Mouse (Mus musculus) olfactory bulb, adult 2 months (tissue): Measurements from ENCODE around the gene Amigo1. TPM values are rescaled to one million over a fixed set of nuclear protein-coding genes. Genes with fewer than 3 reads are reported as not detected.

Experiments
- H3K27ac ChIP-seq: fragments of 200-500 bp; 2 replicates; pipeline ENCODE4 v1.5.1; 2012; ENCODE audit warnings: low read depth, low read length; ENCODE audit not compliant: insufficient read depth
- H3K4me1 ChIP-seq: fragments of 200-500 bp; 2 replicates; pipeline ENCODE4 v1.6.1; 2012; ENCODE audit warnings: low read length; ENCODE audit not compliant: control insufficient read depth, insufficient read depth
- H3K4me3 ChIP-seq: fragments of 200-500 bp; 2 replicates; pipeline ENCODE4 v1.5.1; 2012; ENCODE audit warnings: mild to moderate bottlenecking, low read depth, low read length, moderate library complexity; ENCODE audit not compliant: insufficient read depth
- CTCF ChIP-seq: fragments of 200-500 bp; IDR thresholded peaks from 2 replicates; pipeline ENCODE4 v1.5.1; 2012; ENCODE audit warnings: low read depth, mild to moderate bottlenecking, low read length, moderate library complexity; ENCODE audit not compliant: insufficient read depth
- POLR2A ChIP-seq: fragments of 200-500 bp; IDR thresholded peaks from 2 replicates; pipeline ENCODE4 v1.6.1; 2012; ENCODE audit warnings: mild to moderate bottlenecking, low read depth, low read length, moderate library complexity; ENCODE audit not compliant: insufficient read depth
- WGBS: fragments of 180-500 bp; shearing (Covaris S2); methylation state at CpG from one replicate; pipeline ENCODE4 v1.1.7; 2018; 5-methylcytosine and 5-hydroxymethylcytosine counted together
- polyA plus RNA-seq: library from polyadenylated mRNA; stranded (reverse); fragments of >200 nt; gene quantifications from 2 replicates; pipeline ENCODE4 v1.2.4, GENCODE M21; 2012; ENCODE audit warnings: low replicate concordance; ENCODE audit not compliant: missing spikeins, insufficient read depth, insufficient read length

Gene Amigo1
- polyA plus RNA-seq, 1 experiment: 177 TPM

- H3K4me3 ChIP-seq: no peak overlapping the region
- peaks cover 16% of the 10 kb centered on the region for H3K4me1 ChIP-seq
- TF ChIP-seq POLR2A: no peak
- TF ChIP-seq CTCF: no peak
- WGBS: 79% methylated on average over 7 of the region's 7 CpGs
- no peak overlapping the region for H3K27ac ChIP-seq
These were observed 7.1 kb upstream of the Amigo1 start for GRCm38 (mm10) chr3:108178756-108179715.

DNA sequence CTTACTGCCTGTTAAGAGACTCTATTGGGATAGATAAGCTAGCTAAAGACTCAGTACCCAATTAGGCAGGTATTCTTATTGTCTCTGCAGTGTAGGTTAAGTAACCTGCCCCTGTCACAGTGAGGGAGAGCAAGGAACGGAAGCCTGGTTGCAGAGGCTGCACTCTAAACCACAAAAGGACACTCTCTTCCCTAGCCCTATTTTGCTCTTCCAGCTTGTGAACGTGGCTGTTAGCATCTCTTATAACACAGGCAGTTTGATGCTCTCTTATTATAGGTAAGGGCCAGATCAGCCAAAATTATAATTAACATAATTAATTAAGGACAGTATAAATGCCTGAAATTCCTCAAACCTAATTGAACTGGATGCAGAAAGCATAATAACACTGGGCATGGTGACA is 5.6 kb upstream of the Amigo1 start:
- TF ChIP-seq POLR2A: no peak
- TF ChIP-seq CTCF: no peak
- H3K4me1 ChIP-seq: peaks cover 9% of the 10 kb centered on the region
- 63% methylated on average over 2 of the region's 2 CpGs for WGBS
- no peak overlapping the region for H3K4me3 ChIP-seq
- no peak overlapping the region for H3K27ac ChIP-seq

DNA sequence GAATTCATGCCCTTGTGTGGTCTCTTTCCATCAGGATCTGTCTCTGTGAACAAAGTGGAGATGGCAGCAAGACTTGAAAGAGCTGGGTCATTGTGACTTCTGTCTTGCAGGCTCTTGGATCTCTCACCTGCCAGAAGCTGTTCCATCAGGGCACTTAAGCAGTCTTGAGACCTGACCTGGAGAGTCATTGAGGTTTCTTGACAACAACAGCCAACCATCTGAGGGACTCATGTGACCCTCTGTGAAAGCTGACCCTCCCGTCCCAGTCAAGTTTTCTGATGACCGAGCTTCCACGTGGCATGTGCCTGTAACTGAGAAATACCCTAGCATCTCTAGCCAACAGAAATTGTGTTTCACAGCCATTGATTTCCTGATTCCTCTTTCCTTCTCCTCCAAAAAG is 1.4 kb upstream of the Amigo1 start:
- 85% methylated on average over 3 of the region's 3 CpGs for WGBS
- H3K27ac ChIP-seq: no peak overlapping the region
- no peak overlapping the region for H3K4me3 ChIP-seq
- TF ChIP-seq POLR2A: no peak
- no peak for TF ChIP-seq CTCF
- H3K4me1 ChIP-seq: peaks cover 25% of the 10 kb centered on the region

DNA sequence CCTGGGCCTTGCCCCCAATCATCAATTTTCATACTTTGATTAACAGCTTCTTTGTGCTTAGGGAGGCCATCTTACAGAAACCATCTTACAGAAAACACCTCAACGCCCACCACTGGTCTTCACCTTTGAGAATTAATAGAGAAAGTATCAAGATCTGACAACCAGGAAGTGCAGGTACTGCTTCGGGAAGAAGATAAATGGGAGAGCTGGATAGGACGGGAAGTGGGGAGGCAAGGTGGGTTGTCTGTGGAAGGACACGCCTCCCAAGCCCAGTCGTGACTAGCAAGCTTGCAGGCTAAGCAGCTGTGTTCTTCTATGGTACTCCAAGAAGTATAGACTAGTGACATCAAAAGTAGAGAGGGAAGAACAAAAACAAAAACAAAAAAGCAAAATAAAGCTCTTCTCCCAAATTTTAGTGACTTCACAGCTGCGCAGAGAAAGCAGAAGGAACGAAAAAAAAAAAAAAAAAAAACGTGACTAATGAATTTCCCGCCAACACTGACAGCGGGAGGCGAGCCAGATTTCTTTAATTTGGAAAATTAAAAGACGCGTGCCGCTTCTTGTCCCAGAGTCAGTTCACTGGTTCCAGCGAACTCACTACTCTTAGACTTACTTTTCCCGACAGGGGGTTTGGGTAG is 556 bp upstream of the Amigo1 start:
- Histone ChIP-seq H3K4me3 (peak overlapping the region; percentile 87), H3K4me1 (peaks cover 32% of the 10 kb centered on the region), H3K27ac (peak overlapping the region; percentile 76)
- WGBS: 3% methylated on average over 16 of the region's 16 CpGs
- TF ChIP-seq POLR2A: no peak
- TF ChIP-seq CTCF: no peak

GRCm38 (mm10) chr3:108187111-108187795 is 1.1 kb downstream of the Amigo1 start:
- 32% methylated on average over 20 of the region's 20 CpGs for WGBS
- TF ChIP-seq POLR2A (no peak), CTCF (no peak)
- Histone ChIP-seq H3K4me1 (peaks cover 32% of the 10 kb centered on the region), H3K4me3 (peak overlapping the region; percentile 87), H3K27ac (peak overlapping the region; percentile 63)

GRCm38 (mm10) chr3:108188716-108189490 is 2.8 kb downstream of the Amigo1 start:
- Histone ChIP-seq H3K27ac (peak overlapping the region; percentile 48), H3K4me3 (peak overlapping the region; percentile 87), H3K4me1 (peaks cover 41% of the 10 kb centered on the region)
- 57% methylated on average over 9 of the region's 9 CpGs for WGBS
- TF ChIP-seq CTCF: no peak

DNA sequence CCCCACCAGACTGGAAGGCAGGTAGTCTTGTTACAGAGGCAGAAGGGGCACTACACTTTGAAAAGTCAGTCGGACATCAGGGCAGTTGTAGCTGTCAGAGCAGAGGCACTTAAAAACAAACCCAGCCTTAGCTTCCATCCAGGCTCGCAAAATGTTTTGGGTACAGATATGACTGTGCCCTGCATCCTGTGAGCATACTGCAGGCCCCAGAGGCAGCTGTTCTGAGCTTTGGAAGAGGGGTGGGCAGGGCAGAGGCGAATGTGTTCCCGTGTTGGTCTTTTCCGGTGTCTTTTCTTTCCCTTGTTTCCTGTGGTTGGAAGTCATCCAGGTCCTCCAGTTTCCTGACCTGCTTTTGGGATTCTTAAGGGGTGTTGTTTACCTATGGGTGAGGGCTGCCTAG is 3.8 kb downstream of the Amigo1 start:
- Histone ChIP-seq H3K27ac (peak overlapping the region; percentile 48), H3K4me3 (peak overlapping the region; percentile 87), H3K4me1 (peaks cover 45% of the 10 kb centered on the region)
- no peak for TF ChIP-seq CTCF
- TF ChIP-seq POLR2A: no peak
- WGBS: 22% methylated on average over 5 of the region's 5 CpGs

DNA sequence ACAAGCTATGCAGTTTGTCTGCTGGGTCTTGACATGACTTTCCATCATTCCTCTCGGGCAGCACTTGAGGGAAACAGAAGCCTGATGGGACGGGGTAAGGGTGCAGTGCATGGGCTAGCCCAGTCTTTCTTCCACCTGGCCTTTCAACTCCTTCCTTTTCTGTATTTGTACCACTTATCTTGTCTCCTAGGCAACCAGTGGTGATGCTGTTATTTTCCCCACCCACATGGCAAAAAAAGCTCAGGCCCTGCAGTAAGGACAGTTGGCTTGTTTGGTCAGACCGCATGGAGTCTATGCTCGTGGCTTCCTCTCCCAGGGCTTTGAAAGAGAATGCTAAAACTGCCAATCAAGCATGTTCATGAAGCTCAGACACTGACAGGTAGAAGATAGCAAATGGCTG is 7.6 kb downstream of the Amigo1 start:
- H3K4me1 ChIP-seq: peaks cover 49% of the 10 kb centered on the region
- 42% methylated on average over 4 of the region's 4 CpGs for WGBS
- no peak overlapping the region for H3K4me3 ChIP-seq
- TF ChIP-seq CTCF (no peak), POLR2A (no peak)
- peak overlapping the region; percentile 88 for H3K27ac ChIP-seq

DNA sequence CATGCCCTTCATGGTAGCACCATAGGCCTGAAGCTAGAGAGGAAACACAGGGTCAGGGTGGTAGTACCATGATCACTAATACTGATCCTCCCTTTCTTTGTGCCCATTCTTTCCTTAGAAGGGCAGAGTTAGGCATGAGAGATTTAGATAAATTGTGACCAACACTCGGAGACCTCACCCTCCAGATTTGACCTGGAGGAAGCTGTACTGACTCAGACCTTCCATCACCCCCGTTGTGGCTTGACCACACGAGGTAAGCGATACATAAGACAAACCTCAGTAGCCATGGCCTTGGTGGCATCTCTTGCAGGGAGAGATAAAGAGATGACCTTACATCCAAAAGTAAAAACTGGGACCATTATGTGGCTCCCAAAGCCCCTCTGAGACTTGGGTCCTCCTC is 9.2 kb downstream of the Amigo1 start:
- no peak overlapping the region for H3K4me3 ChIP-seq
- WGBS: 90% methylated on average over 4 of the region's 4 CpGs
- peaks cover 47% of the 10 kb centered on the region for H3K4me1 ChIP-seq
- H3K27ac ChIP-seq: peak overlapping the region; percentile 96
- no peak for TF ChIP-seq POLR2A
- no peak for TF ChIP-seq CTCF
